Mouse (Mus musculus) testis, adult 2 months (tissue): Measurements from ENCODE around the gene Syne2. TPM values are rescaled to one million over a fixed set of nuclear protein-coding genes. Genes with fewer than 3 reads are reported as not detected.

Source experiments
- H3K27ac ChIP-seq: fragments of 200-500 bp; 2 replicates; pipeline ENCODE4 v1.5.1; 2012; ENCODE audit warnings: low read depth, low read length; ENCODE audit not compliant: control insufficient read depth, insufficient read depth
- H3K27me3 ChIP-seq: fragments of 200-500 bp; 2 replicates; pipeline ENCODE4 v1.6.1; 2012; ENCODE audit warnings: mild to moderate bottlenecking, low read length, moderate library complexity; ENCODE audit not compliant: control insufficient read depth, insufficient read depth
- H3K36me3 ChIP-seq: fragments of 200-500 bp; 2 replicates; pipeline ENCODE4 v1.6.1; 2012; ENCODE audit warnings: mild to moderate bottlenecking, low read length; ENCODE audit not compliant: control insufficient read depth, insufficient read depth
- H3K4me1 ChIP-seq: fragments of 200-500 bp; 2 replicates; pipeline ENCODE4 v1.6.1; 2012; ENCODE audit warnings: low read length; ENCODE audit not compliant: control insufficient read depth, insufficient read depth
- H3K4me3 ChIP-seq: fragments of 200-500 bp; 2 replicates; pipeline ENCODE4 v1.5.1; 2012; ENCODE audit warnings: low read depth, mild to moderate bottlenecking, low read length, moderate library complexity, mixed read lengths; ENCODE audit not compliant: control insufficient read depth
- CTCF ChIP-seq: fragments of 200-500 bp; IDR thresholded peaks from 2 replicates; pipeline ENCODE4 v1.5.1; 2012; ENCODE audit warnings: low read depth, mild to moderate bottlenecking, inconsistent platforms, low read length, moderate library complexity; ENCODE audit not compliant: control insufficient read depth, insufficient read depth, insufficient replicate concordance
- POLR2A ChIP-seq: fragments of 200-500 bp; IDR thresholded peaks from 2 replicates; pipeline ENCODE4 v1.6.1; 2012; ENCODE audit warnings: low read depth, mild to moderate bottlenecking, inconsistent platforms, low read length, moderate library complexity; ENCODE audit not compliant: control insufficient read depth
- polyA plus RNA-seq: library from polyadenylated mRNA; depleted of rRNA; stranded (reverse); fragments of >200 nt; gene quantifications from 2 replicates; pipeline ENCODE4 v1.2.3, GENCODE M21; 2012

Gene Syne2
- polyA plus RNA-seq, 1 experiment, result 35.5 TPM

- TF ChIP-seq POLR2A, result no peak
- no peak for TF ChIP-seq CTCF
- Histone ChIP-seq H3K36me3 (no peaks in the 10 kb centered on the region), H3K4me3 (no peak overlapping the region), H3K4me1 (no peaks in the 10 kb centered on the region), H3K27me3 (no peaks in the 10 kb centered on the region), H3K27ac (no peak overlapping the region)
Observed at GRCm38 (mm10) chr12:75933561-75933960, 115.6 kb downstream of the Syne2 start.

GRCm38 (mm10) chr12:75951328-75951727 is 133.4 kb downstream of the Syne2 start:
- TF ChIP-seq CTCF (peak; percentile 87), POLR2A (no peak)
- no peaks in the 10 kb centered on the region for H3K27me3 ChIP-seq
- no peaks in the 10 kb centered on the region for H3K36me3 ChIP-seq
- no peaks in the 10 kb centered on the region for H3K4me1 ChIP-seq
- H3K27ac ChIP-seq, result no peak overlapping the region
- no peak overlapping the region for H3K4me3 ChIP-seq

- no peaks in the 10 kb centered on the region for H3K27me3 ChIP-seq
- H3K4me1 ChIP-seq, result no peaks in the 10 kb centered on the region
Observed at GRCm38 (mm10) chr12:75952011-75952410, 134.1 kb downstream of the Syne2 start.

GRCm38 (mm10) chr12:75966441-75967195 is 148.7 kb downstream of the Syne2 start:
- no peaks in the 10 kb centered on the region for H3K27me3 ChIP-seq
- no peaks in the 10 kb centered on the region for H3K36me3 ChIP-seq
- H3K4me3 ChIP-seq, result no peak overlapping the region
- no peak overlapping the region for H3K27ac ChIP-seq
- TF ChIP-seq POLR2A (no peak), CTCF (no peak)
- peaks cover 4% of the 10 kb centered on the region; the same call in 1 of the 2 replicates for H3K4me1 ChIP-seq

More at GRCm38 (mm10) chr12:75952011-75952410, 134.1 kb downstream of the Syne2 start:
- no peaks in the 10 kb centered on the region for H3K36me3 ChIP-seq
- no peak overlapping the region for H3K27ac ChIP-seq
- no peak overlapping the region for H3K4me3 ChIP-seq
- TF ChIP-seq POLR2A (no peak), CTCF (no peak)

GRCm38 (mm10) chr12:75979079-75979478 is 161.1 kb downstream of the Syne2 start:
- Histone ChIP-seq H3K27me3 (no peaks in the 10 kb centered on the region), H3K27ac (no peak overlapping the region), H3K36me3 (no peaks in the 10 kb centered on the region), H3K4me3 (no peak overlapping the region), H3K4me1 (0 out of 2 replicates have a peak, but pooled peaks cover 2% of the 10 kb centered on the region)
- TF ChIP-seq CTCF (no peak), POLR2A (no peak)

GRCm38 (mm10) chr12:75983336-75983735 is 165.4 kb downstream of the Syne2 start:
- H3K4me3 ChIP-seq, result no peak overlapping the region
- H3K4me1 ChIP-seq, result 0 out of 2 replicates have a peak, but pooled peaks cover 2% of the 10 kb centered on the region
- no peaks in the 10 kb centered on the region for H3K36me3 ChIP-seq
- no peaks in the 10 kb centered on the region for H3K27me3 ChIP-seq
- no peak for TF ChIP-seq POLR2A
- TF ChIP-seq CTCF, result no peak
- no peak overlapping the region for H3K27ac ChIP-seq

GRCm38 (mm10) chr12:75992226-75992858 is 174.4 kb downstream of the Syne2 start:
- Histone ChIP-seq H3K4me1 (no peaks in the 10 kb centered on the region), H3K36me3 (no peaks in the 10 kb centered on the region), H3K27ac (no peak overlapping the region), H3K27me3 (no peaks in the 10 kb centered on the region), H3K4me3 (no peak overlapping the region)
- TF ChIP-seq POLR2A, result no peak
- TF ChIP-seq CTCF, result no peak
